Mouse (Mus musculus): ENCODE results near the gene Rapgef1. TPM values are rescaled to one million over a fixed set of nuclear protein-coding genes. Genes with fewer than 3 reads are reported as not detected.

Gene Rapgef1
- 132 and 143 TPM in 2 replicates for polyA plus RNA-seq (2012; rRNA removed)

DNA sequence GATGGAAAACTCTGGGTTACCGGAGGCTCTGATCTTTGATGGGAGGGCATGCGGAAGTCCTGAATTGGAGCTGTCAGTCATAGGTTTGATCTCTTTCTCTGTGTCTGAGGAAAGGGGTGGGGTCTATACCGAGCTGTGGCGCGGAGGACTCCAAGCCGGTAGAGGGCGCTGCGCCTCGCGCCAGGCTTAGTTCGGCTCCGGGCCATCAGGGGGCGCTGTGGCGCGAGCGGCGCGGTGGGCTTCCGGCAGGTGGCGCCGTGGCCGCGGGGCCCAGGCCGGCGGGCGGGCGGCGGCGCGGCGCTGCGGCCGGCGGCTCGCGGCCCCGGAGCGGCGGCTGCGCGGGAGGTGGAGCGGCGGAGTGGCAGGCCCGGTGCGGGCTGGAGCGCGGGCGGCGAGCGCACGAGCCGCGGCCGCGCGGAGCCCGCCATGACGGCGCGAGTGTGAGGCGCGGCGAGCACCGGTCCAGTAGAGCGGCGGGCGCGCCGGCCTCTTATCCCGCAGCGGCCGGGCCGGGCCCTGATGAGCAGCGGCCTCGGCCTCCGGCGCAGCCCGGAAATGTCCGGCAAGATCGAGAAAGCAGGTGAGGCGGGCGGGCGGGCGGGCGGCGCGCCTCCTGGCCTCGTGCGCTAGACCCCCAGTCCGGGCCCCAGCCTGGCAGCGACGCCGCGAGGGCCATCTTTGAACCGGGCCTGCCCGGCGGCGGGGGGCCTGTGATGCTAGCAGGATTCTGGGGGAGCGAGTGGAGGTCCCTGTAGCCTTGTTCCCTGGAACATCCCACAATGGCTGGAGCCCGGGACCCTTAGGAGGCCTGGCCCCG lies at the start of gene Rapgef1:
Gene Rapgef1, plus strand, starts transcription at position 237 of the 817 bp plus-strand sequence.
- H3K4me3 ChIP-seq (ENCODE audit: control insufficient read depth, insufficient read depth, low read length), result peak within 1 kb of the TSS; percentile 98
- peak within 1 kb of the TSS; percentile 57 for H3K27ac ChIP-seq (ENCODE audit: control insufficient read depth, insufficient read depth, low read length)
- 6% methylated on average over 101 of the region's 101 CpGs for WGBS
- DNase-seq, result peak; percentile 90
- peaks cover 42% of the 10 kb centered on the region for H3K4me1 ChIP-seq (replicated peaks; ENCODE audit: control insufficient read depth, insufficient read depth, low read length)
- TF ChIP-seq CTCF (IDR thresholded peaks at IDR 0.05; ENCODE audit: borderline replicate concordance, control insufficient read depth, extremely low read depth, insufficient read depth, low read length, poor library complexity) (peak; percentile 100), POLR2A (IDR thresholded peaks at IDR 0.05; ENCODE audit: control insufficient read depth, extremely low read depth, insufficient read depth, low read length, poor library complexity) (no peak)
- H3K27me3 ChIP-seq (ENCODE audit: control insufficient read depth, insufficient read depth, low read length), result no peaks in the 10 kb centered on the region
- H3K36me3 ChIP-seq (ENCODE audit: control insufficient read depth, insufficient read depth, low read length), result no peaks in the 10 kb centered on the region

DNA sequence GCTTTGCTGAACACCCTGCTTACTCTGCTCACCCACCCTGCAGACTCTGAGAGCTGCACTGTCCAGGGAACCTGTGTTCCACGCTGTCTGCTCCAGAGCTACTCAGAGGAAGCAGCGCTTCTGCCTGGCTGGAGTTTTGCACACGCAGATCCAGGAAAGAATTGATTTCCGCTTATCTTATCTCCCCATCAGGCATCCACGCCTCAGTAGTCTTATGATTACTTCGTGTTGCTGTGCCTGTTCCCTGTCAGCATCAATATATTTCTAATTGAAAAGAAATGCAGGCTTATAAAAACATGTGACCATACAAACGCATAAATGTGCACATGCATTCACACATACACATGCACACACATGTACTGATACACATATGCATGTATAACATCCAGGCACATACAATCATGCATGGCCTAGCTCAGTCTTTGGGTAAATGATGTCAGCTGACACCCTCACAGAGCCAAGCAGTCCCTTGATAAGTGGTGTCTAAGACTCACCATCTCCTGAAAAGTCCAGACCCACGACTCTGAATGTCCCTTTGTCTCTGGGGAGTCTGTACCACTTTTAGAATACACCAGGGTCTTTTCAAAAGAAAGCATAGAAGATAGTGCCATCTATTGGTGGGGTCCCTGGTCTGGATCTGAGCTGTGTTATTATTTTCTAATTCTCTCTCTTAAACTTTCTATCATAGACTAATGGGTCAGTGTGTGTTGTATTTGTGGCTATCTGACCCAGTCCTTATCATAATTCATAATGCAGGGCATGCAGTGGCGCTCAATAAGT lies 47.4 kb upstream of the Rapgef1 start:
- TF ChIP-seq POLR2A (IDR thresholded peaks at IDR 0.05; ENCODE audit: control insufficient read depth, extremely low read depth, insufficient read depth, low read length, poor library complexity) (no peak), CTCF (IDR thresholded peaks at IDR 0.05; ENCODE audit: borderline replicate concordance, control insufficient read depth, extremely low read depth, insufficient read depth, low read length, poor library complexity) (no peak)
- no peak for DNase-seq
- no peak overlapping the region for H3K4me3 ChIP-seq (ENCODE audit: control insufficient read depth, insufficient read depth, low read length)
- H3K27ac ChIP-seq (ENCODE audit: control insufficient read depth, insufficient read depth, low read length), result no peak overlapping the region
- no peaks in the 10 kb centered on the region for H3K4me1 ChIP-seq (replicated peaks; ENCODE audit: control insufficient read depth, insufficient read depth, low read length)
- 70% methylated on average over 9 of the region's 9 CpGs for WGBS
- no peaks in the 10 kb centered on the region for H3K27me3 ChIP-seq (ENCODE audit: control insufficient read depth, insufficient read depth, low read length)
- H3K36me3 ChIP-seq (ENCODE audit: control insufficient read depth, insufficient read depth, low read length), result no peaks in the 10 kb centered on the region

DNA sequence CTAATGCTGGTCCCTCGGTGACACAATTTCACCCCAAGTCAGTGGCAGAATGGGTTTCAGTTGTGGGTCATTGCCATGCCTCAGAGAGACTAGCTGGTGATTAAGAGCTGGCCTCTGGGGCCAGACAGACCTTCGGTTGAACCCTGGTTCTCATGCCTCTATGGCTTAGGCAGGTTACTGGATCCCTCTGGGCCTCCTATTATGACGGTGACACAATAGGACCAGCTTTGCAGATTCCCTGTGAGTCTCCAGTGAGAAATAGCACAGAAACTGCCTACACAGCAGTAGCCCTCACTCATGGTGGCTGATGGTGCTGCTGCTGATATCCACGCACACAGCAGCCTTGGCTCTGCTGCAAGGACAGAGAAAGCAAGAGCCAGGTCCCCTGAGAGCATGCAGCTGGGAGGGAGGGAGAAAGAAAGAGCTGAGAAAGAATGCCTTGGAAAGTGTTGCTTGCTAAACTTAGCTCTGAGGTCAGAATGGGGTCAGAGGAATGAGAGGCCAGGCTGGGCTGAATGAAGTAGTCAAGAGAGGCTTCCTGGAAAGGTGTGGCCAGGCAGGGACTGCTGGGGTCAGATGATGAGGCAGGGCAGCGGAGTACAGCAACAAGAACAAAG lies 46.6 kb upstream of the Rapgef1 start:
- H3K4me3 ChIP-seq (ENCODE audit: control insufficient read depth, insufficient read depth, low read length), result no peak overlapping the region
- TF ChIP-seq CTCF (IDR thresholded peaks at IDR 0.05; ENCODE audit: borderline replicate concordance, control insufficient read depth, extremely low read depth, insufficient read depth, low read length, poor library complexity) (no peak), POLR2A (IDR thresholded peaks at IDR 0.05; ENCODE audit: control insufficient read depth, extremely low read depth, insufficient read depth, low read length, poor library complexity) (no peak)
- no peak overlapping the region for H3K27ac ChIP-seq (ENCODE audit: control insufficient read depth, insufficient read depth, low read length)
- 75% methylated on average over 5 of the region's 5 CpGs for WGBS
- no peaks in the 10 kb centered on the region for H3K36me3 ChIP-seq (ENCODE audit: control insufficient read depth, insufficient read depth, low read length)
- no peak for DNase-seq
- H3K27me3 ChIP-seq (ENCODE audit: control insufficient read depth, insufficient read depth, low read length), result no peaks in the 10 kb centered on the region
- H3K4me1 ChIP-seq (replicated peaks; ENCODE audit: control insufficient read depth, insufficient read depth, low read length), result no peaks in the 10 kb centered on the region

DNA sequence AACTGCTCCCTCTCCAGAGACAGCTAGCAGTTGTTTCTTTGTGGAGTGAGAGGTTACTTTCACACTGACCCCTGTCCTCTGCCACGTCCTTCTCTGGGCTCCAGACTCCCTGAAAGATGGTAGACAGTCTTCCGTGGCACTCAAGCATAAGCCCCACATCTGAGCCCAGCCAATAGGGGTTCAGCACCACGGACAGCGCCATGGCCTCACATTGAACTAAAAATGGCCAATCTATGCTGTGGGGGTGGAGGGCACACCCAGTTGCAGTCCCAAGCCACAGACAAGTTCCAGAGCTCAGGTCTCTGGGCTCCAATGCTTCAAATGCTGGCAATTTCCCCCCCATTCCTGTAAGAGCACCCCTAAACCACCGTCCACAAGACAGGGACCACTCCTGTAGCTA lies 45.9 kb upstream of the Rapgef1 start:
- Histone ChIP-seq H3K4me1 (replicated peaks; ENCODE audit: control insufficient read depth, insufficient read depth, low read length) (no peaks in the 10 kb centered on the region), H3K36me3 (ENCODE audit: control insufficient read depth, insufficient read depth, low read length) (no peaks in the 10 kb centered on the region), H3K27ac (ENCODE audit: control insufficient read depth, insufficient read depth, low read length) (no peak overlapping the region), H3K4me3 (ENCODE audit: control insufficient read depth, insufficient read depth, low read length) (no peak overlapping the region), H3K27me3 (ENCODE audit: control insufficient read depth, insufficient read depth, low read length) (no peaks in the 10 kb centered on the region)
- TF ChIP-seq POLR2A (IDR thresholded peaks at IDR 0.05; ENCODE audit: control insufficient read depth, extremely low read depth, insufficient read depth, low read length, poor library complexity) (no peak), CTCF (IDR thresholded peaks at IDR 0.05; ENCODE audit: borderline replicate concordance, control insufficient read depth, extremely low read depth, insufficient read depth, low read length, poor library complexity) (no peak)
- DNase-seq, result peak; percentile 49
- 9% methylated on average over 5 of the region's 5 CpGs for WGBS

DNA sequence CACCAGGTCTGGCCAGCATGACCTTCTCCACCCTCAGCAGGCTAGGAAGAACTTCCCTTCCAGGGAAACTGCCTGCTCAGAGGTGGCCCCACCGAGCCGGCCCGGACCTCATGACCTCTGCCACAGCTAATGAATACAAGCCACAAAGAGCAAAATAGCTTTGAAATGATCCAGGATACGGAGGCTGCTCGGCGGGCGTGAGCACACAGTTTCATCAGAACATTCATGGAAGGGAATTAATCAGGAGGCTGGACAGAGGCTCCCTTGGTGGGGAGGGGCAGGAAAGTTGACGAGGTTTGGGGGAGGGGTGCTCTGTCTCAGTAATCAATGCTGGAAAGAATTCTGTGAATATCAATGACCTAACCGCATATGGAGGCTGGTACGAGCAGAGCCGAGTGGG lies 45.3 kb upstream of the Rapgef1 start:
- 58% methylated on average over 11 of the region's 11 CpGs for WGBS
- TF ChIP-seq CTCF (IDR thresholded peaks at IDR 0.05; ENCODE audit: borderline replicate concordance, control insufficient read depth, extremely low read depth, insufficient read depth, low read length, poor library complexity) (no peak), POLR2A (IDR thresholded peaks at IDR 0.05; ENCODE audit: control insufficient read depth, extremely low read depth, insufficient read depth, low read length, poor library complexity) (no peak)
- no peak overlapping the region for H3K4me3 ChIP-seq (ENCODE audit: control insufficient read depth, insufficient read depth, low read length)
- no peaks in the 10 kb centered on the region for H3K36me3 ChIP-seq (ENCODE audit: control insufficient read depth, insufficient read depth, low read length)
- no peaks in the 10 kb centered on the region for H3K27me3 ChIP-seq (ENCODE audit: control insufficient read depth, insufficient read depth, low read length)
- no peak for DNase-seq
- H3K4me1 ChIP-seq (replicated peaks; ENCODE audit: control insufficient read depth, insufficient read depth, low read length), result no peaks in the 10 kb centered on the region
- no peak overlapping the region for H3K27ac ChIP-seq (ENCODE audit: control insufficient read depth, insufficient read depth, low read length)

DNA sequence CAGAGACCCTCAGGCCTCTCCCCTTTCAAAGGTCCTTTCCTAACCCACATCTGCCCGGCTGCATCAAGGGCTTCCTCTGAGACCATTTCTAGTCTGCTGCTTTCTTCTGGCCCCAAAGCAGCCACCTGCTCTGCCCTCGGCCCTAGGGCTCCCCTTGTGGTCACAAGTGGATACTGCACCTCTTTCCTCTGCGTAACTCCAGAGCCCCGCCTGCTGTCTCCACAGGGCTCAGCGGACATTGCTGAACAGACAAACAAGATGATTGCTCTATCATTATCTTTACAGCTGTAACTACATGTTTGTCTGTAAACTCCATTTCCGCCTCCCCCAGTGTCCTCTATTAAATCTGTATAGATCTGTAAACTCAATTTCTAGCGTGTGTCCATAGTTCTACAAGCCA lies 37.1 kb upstream of the Rapgef1 start:
- TF ChIP-seq POLR2A (IDR thresholded peaks at IDR 0.05; ENCODE audit: control insufficient read depth, extremely low read depth, insufficient read depth, low read length, poor library complexity) (no peak), CTCF (IDR thresholded peaks at IDR 0.05; ENCODE audit: borderline replicate concordance, control insufficient read depth, extremely low read depth, insufficient read depth, low read length, poor library complexity) (peak; percentile 97)

More for the DNA sequence above, 37.1 kb upstream of the Rapgef1 start:
- no peak overlapping the region for H3K27ac ChIP-seq (ENCODE audit: control insufficient read depth, insufficient read depth, low read length)
- DNase-seq, result peak; percentile 87
- H3K36me3 ChIP-seq (ENCODE audit: control insufficient read depth, insufficient read depth, low read length), result no peaks in the 10 kb centered on the region
- H3K4me3 ChIP-seq (ENCODE audit: control insufficient read depth, insufficient read depth, low read length), result no peak overlapping the region
- no peaks in the 10 kb centered on the region for H3K27me3 ChIP-seq (ENCODE audit: control insufficient read depth, insufficient read depth, low read length)
- WGBS, result 4% methylated on average over 7 of the region's 7 CpGs
- no peaks in the 10 kb centered on the region for H3K4me1 ChIP-seq (replicated peaks; ENCODE audit: control insufficient read depth, insufficient read depth, low read length)

Data from thymus, adult 2 months (tissue).